Mouse (Mus musculus) urinary bladder, postnatal 36 days (tissue): ENCODE results near the gene Gm28635.
"Not testable (repeated sequence)": the region's sequence is repeated elsewhere in the genome, so short reads cannot be mapped to it uniquely, and the experiment has no call there.

Experiments
- DNase-seq, 2 experiments: peaks; one replicate each; pipeline ENCODE4 v3.0.0; 2022; ENCODE audit warnings: low spot score in 2 of 2, mixed read lengths in 1 of 2

Gm28635 gene

GRCm38 (mm10) chr2:84688080-84688844 lies 10.4 kb upstream of the Gm28635 start:
- DNase-seq = no peak

- no peak for DNase-seq
Observed at GRCm38 (mm10) chr2:84682605-84683183, 4.9 kb upstream of the Gm28635 start.

- no peak for DNase-seq
Observed at GRCm38 (mm10) chr2:84679016-84679415, 1.2 kb upstream of the Gm28635 start, which contains the start of gene Tmx2. TSS of gene Tmx2 (minus strand) at chr2:84679140.

DNA sequence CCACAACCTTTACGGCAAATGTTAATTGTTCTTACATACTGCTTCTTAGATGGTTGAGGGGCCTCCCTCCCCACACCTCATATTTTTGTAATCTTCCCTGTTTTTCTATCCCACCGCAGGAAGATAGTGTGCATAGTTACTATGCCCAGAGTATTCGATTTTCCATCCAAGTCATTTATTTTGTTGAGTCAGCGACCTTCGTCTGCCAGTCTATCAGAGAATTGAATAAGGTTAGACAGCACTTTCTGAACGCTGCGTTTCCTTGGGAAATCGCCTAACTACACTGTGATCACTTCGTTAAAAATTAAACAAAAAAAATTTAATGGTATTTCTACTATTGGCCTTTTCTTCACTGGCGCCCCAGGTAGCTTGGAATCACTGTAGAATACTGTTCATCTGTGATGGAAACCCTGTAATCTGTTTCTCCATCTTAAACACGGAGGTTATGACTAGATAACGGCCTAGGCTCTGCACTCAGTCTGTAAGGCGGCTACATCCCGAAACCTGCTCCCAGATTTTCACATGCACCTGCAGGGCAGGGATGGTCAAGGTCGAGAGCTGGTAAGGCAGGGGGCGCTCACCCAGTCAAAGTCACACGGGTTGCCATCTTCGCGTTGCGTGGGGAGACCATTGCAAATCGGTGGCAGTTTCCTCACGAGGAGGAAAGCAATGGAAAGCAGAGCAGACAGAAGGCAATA lies 422 bp downstream of the Gm28635 start:
- DNase-seq = no peak

- not testable (repeated sequence) for DNase-seq
Observed at GRCm38 (mm10) chr2:84671535-84671934, 6.3 kb downstream of the Gm28635 start.

DNA sequence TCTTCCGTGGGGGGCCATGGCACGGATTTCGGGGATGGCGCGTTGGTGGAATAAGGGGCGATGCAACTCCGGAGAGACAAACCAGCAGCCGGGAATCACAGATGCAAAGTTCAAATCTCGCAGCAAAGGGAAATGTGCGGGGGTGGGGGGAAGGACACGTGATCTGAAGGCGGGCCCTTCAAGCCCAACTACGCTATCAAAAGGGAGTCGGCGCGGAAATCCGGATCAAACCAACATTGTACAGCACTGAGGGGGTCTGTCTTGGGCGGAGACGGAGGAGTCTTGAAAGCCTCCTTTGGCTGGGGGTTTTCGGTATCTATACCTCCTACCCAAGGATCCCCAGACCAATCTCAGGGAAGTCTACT lies 7.3 kb downstream of the Gm28635 start, which contains the start of gene Selenoh:
TSS of gene Selenoh (minus strand) at position 202 of the 365 bp plus-strand sequence.
- peak; percentile 63 to 79 for DNase-seq

GRCm38 (mm10) chr2:84669828-84670568 lies 7.8 kb downstream of the Gm28635 start:
- peak in 1 of 2 experiments; percentile 10 for DNase-seq

DNA sequence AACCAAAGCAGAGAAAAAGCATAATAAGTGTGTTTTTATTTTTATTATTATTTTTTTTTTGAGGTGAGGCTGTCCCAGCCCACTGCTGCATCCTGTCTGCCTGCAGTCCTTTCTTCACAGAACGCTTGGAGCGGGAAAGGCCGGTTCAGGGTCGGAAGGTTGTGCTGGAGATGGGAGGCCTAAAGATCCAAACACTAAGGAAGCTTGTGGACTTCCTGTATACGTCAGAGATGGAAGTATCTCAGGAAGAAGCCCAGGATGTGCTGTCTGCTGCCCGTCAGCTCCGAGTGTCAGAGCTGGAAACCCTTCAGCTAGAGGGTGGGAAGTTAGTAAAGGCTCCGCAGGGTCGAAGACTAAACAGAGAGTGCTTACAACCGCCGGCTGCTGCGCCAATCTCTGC lies 11.8 kb downstream of the Gm28635 start:
- no peak for DNase-seq

DNA sequence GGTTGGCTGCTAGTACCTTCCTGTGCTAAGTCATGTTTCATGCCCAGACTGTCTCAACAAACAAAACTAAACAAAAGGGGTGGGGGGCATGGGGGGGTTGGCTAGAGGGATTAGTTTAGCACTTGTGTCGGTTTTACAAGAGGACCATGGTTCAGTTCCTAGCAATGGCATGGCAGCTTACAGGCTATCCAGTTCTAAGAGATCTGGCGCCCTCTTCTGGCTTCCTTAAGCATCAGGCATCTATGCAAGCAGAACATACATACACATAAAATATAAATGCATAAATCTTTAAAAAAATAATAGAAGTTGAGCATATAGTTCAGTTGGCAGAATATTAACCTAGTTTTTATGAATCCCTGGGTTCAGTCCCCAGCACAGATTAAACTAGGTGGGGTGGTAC lies 15.0 kb downstream of the Gm28635 start:
- peak in 1 of 2 experiments; percentile 22 for DNase-seq

DNA sequence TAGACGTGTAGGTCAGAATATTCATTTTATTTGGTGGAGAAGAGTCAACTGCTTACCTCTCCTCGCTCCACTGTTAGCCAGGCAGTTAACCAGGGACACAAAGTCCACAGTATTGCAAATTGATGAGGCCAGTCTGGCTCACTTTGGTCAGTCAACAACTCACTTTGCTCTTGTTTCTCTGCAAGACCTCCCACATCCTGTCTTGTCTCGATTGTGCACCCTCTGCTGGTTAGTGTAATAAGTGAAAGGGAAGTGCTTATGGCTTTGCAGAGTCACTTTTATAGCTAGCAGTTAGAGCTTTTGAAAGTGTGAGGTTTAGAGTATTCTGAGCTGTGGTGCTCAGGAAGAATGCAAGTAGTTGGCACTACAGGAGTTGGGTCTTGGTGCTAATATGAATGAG lies 17.6 kb downstream of the Gm28635 start:
- DNase-seq = peak; percentile 21 to 26

- no peak for DNase-seq
Observed at GRCm38 (mm10) chr2:84658806-84659205, 19.0 kb downstream of the Gm28635 start, which contains the start of gene Btbd18. TSS of gene Btbd18 (plus strand) at chr2:84659079.

- DNase-seq = no peak
Observed at GRCm38 (mm10) chr2:84655864-84656263, 22.0 kb downstream of the Gm28635 start.

DNA sequence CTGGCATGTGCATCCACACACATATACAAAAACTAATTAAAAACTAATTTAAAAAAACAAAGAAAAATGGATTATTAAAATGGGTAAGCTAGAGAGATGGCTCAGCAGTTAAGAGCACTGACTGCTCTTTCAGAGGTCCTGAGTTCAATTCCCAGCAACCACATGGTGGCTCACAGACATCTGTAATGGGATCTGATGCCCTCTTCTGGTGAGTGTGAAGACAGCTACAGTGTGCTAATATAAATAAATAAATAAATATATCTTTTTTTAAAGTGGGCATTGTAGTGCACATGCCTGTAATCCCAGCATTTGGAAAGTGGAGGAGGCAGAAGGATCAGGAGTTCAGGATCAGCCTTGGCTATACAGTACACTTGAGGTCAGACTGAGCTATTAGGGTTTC lies 24.5 kb downstream of the Gm28635 start:
- no peak for DNase-seq

DNA sequence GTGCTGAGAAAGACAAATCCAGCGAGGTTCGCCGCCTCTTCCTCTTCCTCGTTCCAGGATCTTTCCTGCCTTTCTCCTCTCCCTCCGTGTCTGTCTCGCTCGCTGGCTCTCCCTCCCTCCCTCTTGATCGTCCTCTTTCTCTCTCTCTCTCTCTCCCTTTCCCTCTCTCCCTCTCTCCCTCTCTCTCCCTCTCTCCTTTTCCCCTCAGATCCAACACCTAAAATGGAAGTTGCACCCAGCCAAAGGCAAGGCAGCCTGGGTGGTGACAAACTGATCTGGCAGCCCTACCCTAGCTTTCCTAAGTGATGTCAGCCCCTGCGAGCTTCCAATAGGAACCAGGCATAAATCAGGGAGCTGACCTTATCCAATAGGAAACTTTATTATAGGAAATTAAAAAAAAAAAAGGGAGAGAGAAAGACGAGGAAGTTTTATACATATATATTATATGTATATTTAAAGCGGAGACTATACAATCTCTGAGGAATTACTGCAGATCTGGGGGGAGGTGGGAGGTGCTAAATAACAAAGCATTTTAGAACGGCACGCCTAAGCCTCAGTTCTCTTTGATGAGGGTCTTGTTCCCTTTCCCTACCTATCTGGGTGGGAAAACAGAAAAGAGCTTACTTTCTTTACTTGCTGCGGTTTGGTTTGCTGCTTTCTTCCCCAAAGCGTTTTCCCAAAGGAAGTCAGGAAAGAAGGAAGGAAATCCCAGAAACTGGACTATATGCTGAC lies 27.2 kb downstream of the Gm28635 start, which contains the start of gene Ctnnd1:
TSS of gene Ctnnd1 (minus strand) at position 302 of the 732 bp plus-strand sequence.
- DNase-seq = peak; percentile 74 to 86

DNA sequence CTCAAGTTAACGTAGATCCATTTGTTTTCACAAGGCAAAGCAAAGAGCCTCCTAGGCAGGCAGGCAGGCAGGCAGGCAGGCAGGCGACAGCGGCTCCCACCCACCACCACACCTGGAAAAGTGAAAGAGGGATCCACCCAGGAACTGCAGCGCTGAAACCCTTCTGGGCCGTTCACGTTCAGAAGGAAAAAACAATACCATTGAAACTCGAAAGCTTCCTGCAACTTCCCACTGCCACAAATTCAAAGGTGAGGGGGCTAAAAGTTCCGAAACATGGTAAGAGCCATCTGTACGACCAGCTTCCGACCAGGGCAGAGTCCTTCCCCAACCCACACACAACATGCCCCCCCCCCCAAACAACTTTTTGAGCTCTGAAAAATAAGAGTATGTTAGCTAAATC lies 28.2 kb downstream of the Gm28635 start:
- peak in 1 of 2 experiments; percentile 23 for DNase-seq

DNA sequence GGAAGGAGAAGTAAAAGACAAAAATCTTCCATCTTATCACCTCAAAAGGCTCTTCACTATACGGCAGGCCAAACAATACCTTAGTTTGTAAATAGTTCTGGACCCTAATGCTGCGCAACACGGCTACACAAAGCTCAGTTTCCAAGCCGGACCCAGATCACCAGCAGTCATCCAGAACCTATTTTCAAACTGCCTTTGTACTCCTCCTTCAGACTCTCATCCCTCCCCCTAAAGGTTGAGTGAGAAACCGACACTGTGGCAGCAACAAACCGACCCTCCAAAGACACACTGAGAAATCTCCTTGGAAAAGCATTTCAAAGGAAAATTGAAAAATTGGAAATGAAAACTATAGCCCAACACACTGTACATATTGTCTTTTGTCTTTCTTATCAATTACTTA lies 29.5 kb downstream of the Gm28635 start:
- DNase-seq = no peak

DNA sequence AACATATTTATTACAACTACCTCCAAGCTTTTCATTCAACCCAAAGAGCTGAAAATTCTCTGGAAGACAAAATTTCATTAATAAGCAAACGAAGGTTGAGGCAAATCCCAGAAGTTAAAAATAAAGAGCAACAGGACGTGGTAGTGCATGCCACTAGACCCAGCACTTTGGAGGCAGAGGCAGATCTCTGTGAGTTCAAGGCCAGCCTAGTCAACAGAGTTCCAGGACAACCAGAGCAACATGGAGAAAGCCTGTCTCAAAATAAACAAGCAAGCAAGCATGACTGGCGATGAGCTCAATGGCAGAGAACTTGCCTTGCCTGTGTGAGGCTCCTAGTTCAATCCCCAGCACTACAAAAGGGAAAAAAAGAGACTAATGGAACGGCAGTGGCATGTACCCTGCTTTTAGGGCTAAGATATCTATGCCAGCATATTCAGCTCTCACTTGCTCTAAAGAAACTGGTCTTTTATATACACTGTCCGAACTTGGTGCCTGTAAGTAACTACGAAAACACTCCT lies 30.7 kb downstream of the Gm28635 start:
- DNase-seq = no peak

- no peak for DNase-seq
Observed at GRCm38 (mm10) chr2:84646138-84646537, 31.7 kb downstream of the Gm28635 start.

- DNase-seq = no peak
Observed at GRCm38 (mm10) chr2:84640833-84641232, 37.0 kb downstream of the Gm28635 start.

GRCm38 (mm10) chr2:84638428-84639220 lies 39.2 kb downstream of the Gm28635 start:
- no peak for DNase-seq
